Mouse (Mus musculus): ENCODE results near the gene Krt20.

GRCm38 (mm10) chr11:99390866-99391265 is 47.1 kb downstream of the Krt20 start:
- no peak for TF ChIP-seq CTCF (conservative IDR thresholded peaks at IDR 0.05; ENCODE audit: insufficient read depth, insufficient read length, low read depth, low read length)
- TF ChIP-seq POLR2A (IDR thresholded peaks at IDR 0.05; ENCODE audit: low read depth, low read length): no peak
